Mouse (Mus musculus) spleen, adult 2 months (tissue): ENCODE measurements around the gene Tprkb. TPM values are rescaled to one million over a fixed set of nuclear protein-coding genes. Genes with fewer than 3 reads are reported as not detected.
"Not testable (repeated sequence)": the region's sequence is repeated elsewhere in the genome, so short reads cannot be mapped to it uniquely, and the experiment has no call there.

ENCODE experiments used
- DNase-seq, 2 experiments: peaks; one replicate each; pipeline versions ENCODE4 v3.0.0 to v3.0.0-alpha.2; 2012 to 2021; ENCODE audit warnings: low spot score in 2 of 2, low read depth in 1 of 2
- H3K27ac ChIP-seq: fragments of 200-500 bp; 2 replicates; pipeline ENCODE4 v1.5.1; 2012; ENCODE audit warnings: low read length, inconsistent platforms; ENCODE audit not compliant: insufficient read depth
- H3K27me3 ChIP-seq: fragments of 200-500 bp; 2 replicates; pipeline ENCODE4 v1.6.1; 2012; ENCODE audit warnings: mild to moderate bottlenecking, moderate library complexity, low read length, inconsistent platforms; ENCODE audit not compliant: control insufficient read depth, insufficient read depth
- H3K36me3 ChIP-seq: fragments of 200-500 bp; 2 replicates; pipeline ENCODE4 v1.6.1; 2012; ENCODE audit warnings: mild to moderate bottlenecking, low read length, inconsistent platforms; ENCODE audit not compliant: control insufficient read depth, insufficient read depth
- H3K4me1 ChIP-seq: fragments of 200-500 bp; 2 replicates; pipeline ENCODE4 v1.6.1; 2011; ENCODE audit warnings: inconsistent platforms; ENCODE audit not compliant: control insufficient read depth, insufficient read depth, insufficient read length
- H3K4me3 ChIP-seq: fragments of 200-500 bp; 2 replicates; pipeline ENCODE4 v1.5.1; 2011; ENCODE audit warnings: mild to moderate bottlenecking, inconsistent platforms; ENCODE audit not compliant: insufficient read depth, insufficient read length; ENCODE audit errors: extremely low read depth
- CTCF ChIP-seq: fragments of 200-500 bp; IDR thresholded peaks from 2 replicates; pipeline ENCODE4 v1.5.1; 2011; ENCODE audit warnings: mild to moderate bottlenecking, inconsistent platforms; ENCODE audit not compliant: insufficient read depth, insufficient read length, insufficient replicate concordance; ENCODE audit errors: extremely low read depth
- POLR2A ChIP-seq: fragments of 200-500 bp; IDR thresholded peaks from 2 replicates; pipeline ENCODE4 v1.6.1; 2011; ENCODE audit warnings: low read depth, low read length, inconsistent platforms
- WGBS: fragments of 180-500 bp; shearing (Covaris S2); methylation state at CpG from one replicate; pipeline ENCODE4 v1.1.7; 2018; 5-methylcytosine and 5-hydroxymethylcytosine counted together
- polyA plus RNA-seq: library from polyadenylated mRNA; depleted of rRNA; stranded (reverse); fragments of >200 nt; gene quantifications from 2 replicates; pipeline ENCODE4 v1.2.3, GENCODE M21; 2012

Gene Tprkb
- polyA plus RNA-seq, 1 experiment = 7.2 TPM

DNA sequence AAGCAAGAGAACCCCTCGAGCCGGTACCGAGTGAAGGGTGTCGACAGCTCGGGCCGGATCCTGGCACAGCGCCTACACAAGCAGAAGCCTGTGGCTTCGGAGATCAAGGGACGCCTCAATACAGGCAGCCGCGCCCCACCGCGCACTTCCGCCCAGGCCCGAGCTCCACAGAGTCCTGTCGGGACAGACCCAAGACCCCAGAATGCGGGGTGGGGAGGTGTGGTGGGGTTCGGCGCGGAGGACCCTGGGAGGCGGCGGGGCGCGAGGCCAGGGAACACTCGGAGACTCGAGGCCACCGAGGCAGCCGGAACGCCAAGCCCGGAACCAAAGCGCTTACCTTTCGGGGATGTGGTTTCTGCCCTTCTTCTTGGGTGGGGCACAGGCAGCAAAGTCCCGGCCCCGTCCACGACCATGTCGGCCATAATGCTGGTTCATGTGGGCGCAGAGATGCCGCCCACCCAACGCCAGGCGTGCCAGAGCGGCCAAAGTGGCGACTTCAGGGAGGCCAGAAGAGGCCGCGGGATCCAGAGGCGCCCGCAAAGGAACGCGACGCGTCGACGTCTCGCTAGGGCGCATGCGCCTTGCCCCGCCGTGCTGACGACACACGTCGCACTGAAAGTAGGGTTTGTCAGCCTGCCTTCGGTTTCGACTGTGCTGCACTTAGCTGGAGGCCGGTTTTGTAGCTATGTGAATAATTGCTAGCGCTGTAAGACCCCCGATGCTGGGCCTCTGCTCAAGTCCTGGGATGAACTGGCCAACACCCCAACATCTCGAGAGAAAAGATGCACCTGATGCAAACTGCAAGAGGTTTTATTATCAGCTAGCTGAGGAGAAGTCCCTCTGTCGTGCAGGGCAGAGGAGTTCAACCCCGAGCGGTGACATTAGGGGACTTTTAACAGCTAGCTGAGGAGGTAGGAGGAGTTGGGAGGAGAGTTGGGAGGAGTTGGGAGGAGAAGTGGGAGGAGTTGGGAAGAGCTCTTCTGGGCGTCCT, 49.7 kb downstream of the Tprkb start, which contains the start of gene Dusp11:
Dusp11 (minus strand) TSS at position 567 of the 991 bp plus-strand sequence.
- Histone ChIP-seq H3K27me3 (no peaks in the 10 kb centered on the region), H3K36me3 (peaks cover 6% of the 10 kb centered on the region), H3K4me1 (peaks cover 5% of the 10 kb centered on the region), H3K4me3 (peak within 1 kb of the TSS; percentile 91), H3K27ac (peak within 1 kb of the TSS; percentile 97)
- WGBS = under 1% methylated on average over 70 of the region's 70 CpGs
- DNase-seq = peak; percentile 84 to 90
- TF ChIP-seq POLR2A (peak; percentile 81), CTCF (no peak)

DNA sequence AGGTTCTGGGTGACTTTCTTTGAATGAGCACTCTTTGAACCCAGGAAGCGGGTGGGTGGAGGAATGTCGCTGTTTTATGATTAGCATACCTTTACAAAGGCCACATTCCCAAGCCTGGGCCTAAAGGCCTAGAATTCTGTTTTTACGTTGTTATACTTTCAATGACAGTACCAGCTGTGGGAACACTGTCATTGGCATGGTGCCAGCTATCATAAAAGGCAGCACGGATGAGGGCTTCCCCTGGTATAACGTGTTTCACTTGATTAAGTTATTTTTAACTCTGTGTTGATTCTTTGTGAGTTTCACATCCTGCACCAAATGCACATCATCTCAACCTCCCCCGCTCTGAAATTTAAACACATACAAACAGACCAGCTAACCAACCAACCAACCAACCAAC, 54.4 kb downstream of the Tprkb start:
- 17% methylated on average over 6 of the region's 6 CpGs for WGBS
- not testable (repeated sequence) for H3K36me3 ChIP-seq, H3K27me3 ChIP-seq, H3K4me3 ChIP-seq
- Histone ChIP-seq H3K27ac (peak overlapping the region; percentile 80), H3K4me1 (peaks cover 14% of the 10 kb centered on the region)
- DNase-seq = peak; percentile 59 to 62

DNA sequence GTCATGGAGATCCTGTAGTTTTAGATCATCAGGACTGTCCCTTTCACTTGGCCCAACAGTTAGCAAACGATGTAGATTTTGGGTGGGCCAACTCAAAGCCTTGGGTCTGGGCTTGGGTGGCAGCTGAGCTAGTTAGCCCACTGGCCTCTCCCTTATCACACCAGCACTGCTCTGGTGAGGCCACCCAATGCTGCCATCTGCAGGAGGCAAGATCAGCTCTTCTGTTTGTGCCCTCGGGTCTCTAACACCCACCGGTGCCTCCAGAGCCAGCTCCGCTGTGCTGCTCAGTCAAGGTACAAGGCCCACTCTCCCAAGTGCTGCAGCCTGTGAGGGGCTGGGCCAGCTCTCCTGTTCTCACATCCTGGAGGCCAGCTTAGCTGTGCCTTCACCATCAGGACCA, 55.0 kb downstream of the Tprkb start:
- H3K4me1 ChIP-seq = peaks cover 14% of the 10 kb centered on the region
- H3K27ac ChIP-seq = peak overlapping the region; percentile 80
- 47% methylated on average over 4 of the region's 4 CpGs for WGBS
- no peak overlapping the region for H3K4me3 ChIP-seq
- TF ChIP-seq CTCF (peak; percentile 55; the same call in 1 of the 2 replicates), POLR2A (no peak)
- no peaks in the 10 kb centered on the region for H3K27me3 ChIP-seq
- no peaks in the 10 kb centered on the region for H3K36me3 ChIP-seq
- DNase-seq = peak; percentile 29 to 65

DNA sequence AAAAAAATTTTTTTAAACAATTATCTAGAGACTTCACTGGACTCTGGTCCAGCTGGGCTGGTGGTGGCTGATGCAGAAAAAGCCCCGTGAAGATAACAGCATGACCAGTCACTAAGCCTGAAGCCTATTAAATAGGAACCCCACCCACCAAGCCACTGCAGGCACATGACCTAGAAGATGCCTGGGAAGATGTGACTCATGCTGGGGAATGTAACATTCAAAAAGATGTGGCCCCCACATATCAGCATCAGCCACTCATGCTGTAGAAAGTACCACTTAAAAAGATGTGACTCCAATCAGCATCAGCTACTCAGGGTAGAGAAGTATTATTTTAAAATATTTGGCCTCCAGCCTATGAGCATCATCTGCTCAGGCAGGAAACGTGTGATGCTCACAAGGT, 58.2 kb downstream of the Tprkb start:
- Histone ChIP-seq H3K27me3 (no peaks in the 10 kb centered on the region), H3K27ac (no peak overlapping the region), H3K4me1 (peaks cover 14% of the 10 kb centered on the region), H3K36me3 (no peaks in the 10 kb centered on the region), H3K4me3 (no peak overlapping the region)
- DNase-seq = no peak
- no peak for TF ChIP-seq POLR2A
- no peak for TF ChIP-seq CTCF
- 57% methylated on average over 2 of the region's 2 CpGs for WGBS

DNA sequence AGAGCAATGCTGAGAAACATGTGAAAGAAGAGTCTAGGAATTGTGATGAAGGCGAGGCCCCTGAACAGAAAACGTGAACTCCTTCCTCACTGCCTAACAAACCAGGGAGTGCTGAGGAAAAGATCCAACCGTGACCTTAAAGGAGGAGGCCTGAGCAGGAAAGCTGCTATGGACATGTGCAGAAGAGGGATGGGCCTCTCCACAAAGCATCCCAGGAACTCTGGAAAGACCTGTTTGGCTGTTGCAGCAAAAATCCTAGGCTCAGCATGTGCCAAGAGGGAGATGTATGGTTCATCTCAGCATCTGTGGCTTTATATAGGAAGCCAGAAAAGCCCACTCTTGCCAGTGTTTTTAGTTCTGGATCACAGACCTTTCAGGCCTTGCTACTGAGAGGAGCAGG, 61.0 kb downstream of the Tprkb start:
- peaks cover 4% of the 10 kb centered on the region for H3K4me1 ChIP-seq
- TF ChIP-seq CTCF = no peak
- TF ChIP-seq POLR2A = no peak
- no peak for DNase-seq
- WGBS = 83% methylated on average over 3 of the region's 3 CpGs
- no peak overlapping the region for H3K27ac ChIP-seq
- no peaks in the 10 kb centered on the region for H3K27me3 ChIP-seq
- no peaks in the 10 kb centered on the region for H3K36me3 ChIP-seq
- no peak overlapping the region for H3K4me3 ChIP-seq

DNA sequence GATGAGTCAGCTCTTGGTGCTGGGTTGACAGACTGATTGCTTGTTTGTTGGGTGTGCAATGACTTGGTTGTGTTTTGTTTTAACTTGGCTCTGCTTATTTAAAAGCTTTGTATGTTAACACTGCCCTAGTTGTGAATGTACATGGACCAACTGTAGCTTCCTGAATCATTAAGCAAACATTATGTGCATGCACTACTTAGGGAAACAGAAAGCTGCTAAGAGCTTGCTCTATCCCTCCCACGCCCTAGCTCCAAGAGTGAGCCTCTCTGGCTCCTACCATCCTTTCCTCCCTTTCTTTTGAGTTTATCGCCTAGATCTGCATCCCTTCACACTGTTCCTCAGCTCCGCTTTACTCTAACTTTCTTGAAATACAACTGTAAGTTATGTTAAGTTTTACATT, 61.7 kb downstream of the Tprkb start:
- TF ChIP-seq POLR2A (no peak), CTCF (no peak)
- Histone ChIP-seq H3K27me3 (no peaks in the 10 kb centered on the region), H3K36me3 (no peaks in the 10 kb centered on the region), H3K4me1 (peaks cover 4% of the 10 kb centered on the region), H3K27ac (no peak overlapping the region), H3K4me3 (no peak overlapping the region)
- DNase-seq = no peak
- 79% methylated on average over 3 of the region's 3 CpGs for WGBS

DNA sequence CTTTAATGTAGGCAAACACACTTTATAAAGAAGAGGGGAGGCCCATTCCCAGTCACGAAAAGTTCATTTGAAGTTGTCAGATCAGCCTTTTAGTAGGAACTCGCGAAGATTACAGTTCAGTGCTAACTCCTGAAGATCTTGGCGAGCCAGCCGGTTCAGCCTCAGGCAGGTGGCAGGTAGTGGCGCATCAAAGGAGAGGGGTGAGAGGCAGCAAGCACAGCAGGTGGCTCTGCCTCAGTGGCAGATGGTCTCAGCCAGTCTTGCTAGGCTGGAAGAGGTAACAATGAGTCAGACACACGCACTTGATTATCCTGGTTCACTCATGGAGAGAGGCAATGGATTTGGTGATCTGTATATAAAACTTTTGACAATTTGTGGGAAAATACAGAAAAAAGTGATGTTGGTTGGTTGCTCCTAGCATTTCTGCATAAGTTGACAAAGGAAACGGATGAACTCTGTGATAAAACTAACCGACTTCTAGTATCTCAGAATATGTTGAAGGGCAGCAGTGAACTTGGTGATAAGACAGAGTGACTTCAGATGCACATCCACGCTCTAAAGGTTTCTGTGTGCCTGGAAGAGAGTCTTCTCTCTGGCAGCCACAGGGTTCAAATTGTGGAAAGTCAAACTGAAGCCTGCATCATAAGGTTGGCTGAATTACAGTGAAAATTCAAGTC, 63.4 kb downstream of the Tprkb start:
- TF ChIP-seq POLR2A (no peak), CTCF (no peak)
- Histone ChIP-seq H3K27ac (no peak overlapping the region), H3K27me3 (no peaks in the 10 kb centered on the region), H3K4me3 (no peak overlapping the region), H3K4me1 (peaks cover 4% of the 10 kb centered on the region), H3K36me3 (no peaks in the 10 kb centered on the region)
- no peak for DNase-seq
- 77% methylated on average over 10 of the region's 10 CpGs for WGBS
